Mouse (Mus musculus): Measurements from ENCODE around the gene Pdcd2.
"Not testable (repeated sequence)": the region's sequence is repeated elsewhere in the genome, so short reads cannot be mapped to it uniquely, and the experiment has no call there.

Gene Pdcd2

GRCm38 (mm10) chr17:15526986-15527810 is at the start of gene Pdcd2:
Gene Pdcd2, minus strand, starts transcription at chr17:15527301.
- in situ Hi-C loops (cut with MseI, MboI): no loop called here

- in situ Hi-C loops (cut with MseI, MboI): no loop called here
Observed at GRCm38 (mm10) chr17:15575056-15575455, 48.0 kb upstream of the Pdcd2 start.

DNA sequence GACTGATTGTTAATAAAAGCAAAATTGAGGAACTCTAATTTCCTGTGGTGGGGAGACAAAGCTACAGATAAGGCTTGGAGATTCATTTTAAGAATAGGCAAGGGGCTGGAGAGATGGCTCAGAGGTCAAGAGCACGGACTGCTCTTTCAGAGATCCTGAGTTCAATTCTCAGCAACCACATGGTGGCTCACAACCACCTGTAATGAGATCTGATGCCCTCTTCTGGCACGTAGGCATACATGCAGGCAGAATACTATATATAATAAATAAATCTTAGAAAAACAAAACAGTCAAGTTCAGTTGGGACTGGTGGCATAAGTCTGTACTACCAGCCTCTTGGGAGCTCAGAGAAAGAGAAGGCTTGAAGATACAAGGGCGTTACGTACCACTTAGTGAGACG is 39.8 kb upstream of the Pdcd2 start:
- in situ Hi-C loops (cut with MseI, MboI): no loop called here

DNA sequence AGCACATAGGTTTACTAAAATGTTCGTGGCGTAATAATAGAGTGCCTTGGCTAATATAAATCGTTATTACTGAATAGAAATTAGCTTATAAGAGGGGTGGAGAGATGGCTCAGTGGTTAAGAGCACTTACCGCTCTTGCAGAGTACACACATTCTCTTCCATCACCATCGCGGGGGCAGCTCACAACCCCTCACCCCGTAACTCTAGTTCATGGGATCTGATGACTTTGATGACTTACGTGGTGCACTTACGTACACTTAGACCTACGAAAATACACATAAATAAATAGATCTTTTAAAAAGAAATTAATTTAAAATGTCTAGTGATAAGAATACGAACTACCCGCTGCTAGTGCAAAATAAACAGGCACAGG is 37.8 kb upstream of the Pdcd2 start:
- in situ Hi-C loops (cut with MseI, MboI): no loop called here

DNA sequence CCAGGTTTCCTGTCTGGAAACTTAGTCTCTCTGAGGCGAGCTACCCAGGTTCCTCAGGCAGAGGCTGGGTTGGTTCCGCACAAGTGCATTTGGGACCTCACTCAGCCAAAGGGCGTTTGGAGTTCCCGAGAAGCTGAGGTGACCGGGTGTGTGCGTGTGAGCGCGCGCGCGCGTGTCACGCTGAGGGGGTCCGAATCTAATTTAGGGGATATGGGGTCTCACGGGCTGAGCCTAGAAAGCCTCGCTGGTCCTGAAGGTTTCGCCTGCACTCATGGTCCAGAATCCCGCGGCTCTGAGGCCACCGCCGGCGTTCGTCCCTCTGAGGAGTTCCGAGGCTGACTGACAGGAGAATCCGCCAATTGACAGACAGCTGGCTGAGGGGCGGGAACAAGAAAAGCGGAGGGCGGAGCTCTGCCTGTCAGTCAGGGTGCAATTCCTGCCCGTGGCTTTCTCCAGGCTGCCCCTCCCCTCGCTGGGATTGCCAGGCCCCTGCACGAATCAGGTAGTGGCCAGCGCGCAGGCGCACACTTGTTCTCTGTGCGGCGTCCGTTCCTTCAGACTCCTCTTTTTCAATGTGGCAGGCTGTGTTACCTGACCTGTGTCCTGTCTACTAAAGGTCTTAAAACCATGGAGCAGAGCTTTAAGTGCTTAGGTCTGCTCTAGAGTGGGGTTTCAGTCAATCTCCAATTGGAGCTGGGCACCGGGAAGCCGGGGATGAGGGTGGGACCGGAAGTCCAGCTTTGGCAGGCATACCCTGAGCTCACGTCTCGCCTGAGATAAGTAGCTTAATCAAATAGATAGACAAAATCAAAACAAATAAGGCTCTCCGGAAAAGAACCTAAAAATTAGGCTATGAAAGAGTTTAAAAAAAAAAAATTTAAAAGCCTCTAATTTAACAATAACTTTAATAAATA is 37.2 kb upstream of the Pdcd2 start, which contains the start of gene Prdm9:
Gene Prdm9 (minus strand): TSS at position 341 of the 914 bp plus-strand sequence.
- in situ Hi-C loops (cut with MseI, MboI): no loop called here

GRCm38 (mm10) chr17:15559946-15560345 is 32.8 kb upstream of the Pdcd2 start:
- in situ Hi-C loops (cut with MseI, MboI): no loop called here

DNA sequence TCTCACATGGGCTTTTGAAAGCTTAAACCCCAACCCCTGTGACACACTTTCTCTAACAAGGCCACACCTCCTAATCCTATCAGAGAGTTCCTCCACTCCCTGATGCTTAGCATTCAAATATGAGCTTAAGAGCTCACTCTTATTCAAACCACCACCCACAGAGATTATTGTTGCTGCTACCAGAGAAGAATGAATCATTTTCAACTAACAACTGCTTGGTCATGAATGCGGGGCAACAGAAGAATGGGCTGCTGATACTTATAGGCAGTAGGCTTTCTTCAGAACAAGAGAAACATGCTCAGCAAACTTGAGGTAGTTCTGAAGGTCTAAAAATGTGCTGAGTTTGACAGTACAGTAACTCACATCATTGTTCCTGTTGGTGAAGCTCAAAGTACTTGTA is 22.6 kb upstream of the Pdcd2 start:
- in situ Hi-C loops (cut with MseI, MboI): no loop called here

DNA sequence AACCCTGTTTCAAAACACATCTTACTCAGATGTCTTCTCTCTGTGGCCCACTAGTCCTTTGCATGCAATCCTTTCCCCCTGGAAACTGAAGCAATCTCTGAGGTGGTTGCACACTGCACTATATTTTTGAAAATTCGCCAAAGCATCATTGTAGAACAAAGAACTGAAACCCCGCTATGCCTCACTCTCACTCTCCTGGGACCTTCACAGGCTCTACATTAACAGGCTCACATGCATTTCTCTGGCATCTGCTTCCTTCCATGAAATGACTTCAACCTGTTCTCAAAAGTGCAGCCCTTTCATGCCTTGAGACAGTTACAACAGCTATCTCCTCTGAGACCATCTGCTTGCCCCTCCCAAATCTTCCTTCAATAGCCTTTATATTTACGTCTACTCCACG is 19.3 kb upstream of the Pdcd2 start:
- in situ Hi-C loops (cut with MseI, MboI): no loop called here

DNA sequence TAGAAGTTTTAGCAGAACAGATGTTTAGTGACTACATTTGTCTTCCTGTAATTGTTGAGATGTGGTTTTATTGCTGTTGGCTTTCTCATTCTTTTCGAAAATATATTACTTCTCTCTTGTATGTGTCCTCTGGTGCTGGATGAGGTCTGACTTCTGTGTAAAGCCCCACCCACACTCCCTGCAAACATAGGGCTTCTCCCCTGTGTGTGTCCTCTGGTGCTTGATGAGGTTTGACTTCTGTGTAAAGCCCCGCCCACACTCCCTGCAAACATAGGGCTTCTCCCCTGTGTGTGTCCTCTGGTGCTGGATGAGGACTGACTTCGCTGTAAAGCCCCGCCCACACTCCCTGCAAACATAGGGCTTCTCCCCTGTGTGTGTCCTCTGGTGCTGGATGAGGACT is 16.8 kb upstream of the Pdcd2 start:
- in situ Hi-C loops (cut with MseI, MboI): not testable (repeated sequence)

- in situ Hi-C loops (cut with MseI, MboI): no loop called here
Observed at GRCm38 (mm10) chr17:15540309-15540708, 13.2 kb upstream of the Pdcd2 start.

GRCm38 (mm10) chr17:15536457-15536904 is 9.4 kb upstream of the Pdcd2 start:
- in situ Hi-C loops (cut with MseI, MboI): no loop called here

GRCm38 (mm10) chr17:15535943-15536342 is 8.8 kb upstream of the Pdcd2 start:
- in situ Hi-C loops (cut with MseI, MboI): no loop called here

DNA sequence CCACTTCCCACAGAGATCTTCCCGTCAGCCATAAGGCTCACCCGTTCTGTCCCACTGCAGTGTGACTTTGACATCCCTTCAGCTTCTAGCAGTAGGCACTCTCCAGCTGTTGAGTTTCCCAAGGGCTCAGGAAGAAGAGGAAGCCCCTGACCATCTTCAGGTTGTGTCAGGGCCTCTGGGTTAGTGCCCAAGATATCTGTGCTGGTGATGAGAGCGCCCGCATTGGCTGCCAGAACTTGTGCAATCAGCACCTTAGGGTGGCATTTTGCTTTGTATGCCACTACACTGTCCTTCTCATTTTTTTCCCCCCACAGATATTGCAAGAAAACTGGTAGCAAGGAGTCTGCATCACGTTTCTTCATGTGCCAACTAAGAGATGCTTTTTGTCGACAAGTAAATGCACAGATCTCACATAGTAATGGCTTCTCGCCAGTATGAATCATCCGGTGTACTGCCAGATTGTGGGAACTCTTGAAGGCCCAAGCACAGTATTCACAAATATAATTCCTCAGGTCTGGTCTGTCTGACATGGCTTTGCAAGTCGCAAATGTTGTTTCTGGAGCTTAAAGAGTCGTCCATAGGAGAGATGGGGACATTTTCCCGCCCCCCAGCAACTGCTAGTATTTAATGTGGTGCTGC is 8.2 kb upstream of the Pdcd2 start:
- in situ Hi-C loops (cut with MseI, MboI): no loop called here

DNA sequence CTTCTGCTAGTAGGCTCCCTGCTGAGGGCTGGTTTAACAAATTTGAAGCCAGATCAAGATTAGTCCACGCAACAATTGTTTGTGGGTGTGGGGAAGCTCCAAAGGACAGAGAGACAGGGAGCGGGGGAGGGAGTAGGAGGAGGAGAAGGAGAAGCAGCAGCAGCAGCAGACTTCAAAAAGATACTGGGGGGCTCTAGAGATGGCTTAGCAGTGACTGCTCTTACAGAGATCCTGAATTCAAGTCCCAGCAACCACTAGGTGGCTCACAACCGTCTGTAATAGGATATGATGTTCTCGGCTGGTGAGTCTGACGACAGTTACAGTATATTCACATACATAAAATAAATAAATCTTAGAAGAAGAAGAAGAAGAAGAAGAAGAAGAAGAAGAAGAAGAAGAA is 3.0 kb upstream of the Pdcd2 start:
- in situ Hi-C loops (cut with MseI, MboI): no loop called here

- in situ Hi-C loops (cut with MseI, MboI): no loop called here
Observed at GRCm38 (mm10) chr17:15528887-15529286, 1.8 kb upstream of the Pdcd2 start.

DNA sequence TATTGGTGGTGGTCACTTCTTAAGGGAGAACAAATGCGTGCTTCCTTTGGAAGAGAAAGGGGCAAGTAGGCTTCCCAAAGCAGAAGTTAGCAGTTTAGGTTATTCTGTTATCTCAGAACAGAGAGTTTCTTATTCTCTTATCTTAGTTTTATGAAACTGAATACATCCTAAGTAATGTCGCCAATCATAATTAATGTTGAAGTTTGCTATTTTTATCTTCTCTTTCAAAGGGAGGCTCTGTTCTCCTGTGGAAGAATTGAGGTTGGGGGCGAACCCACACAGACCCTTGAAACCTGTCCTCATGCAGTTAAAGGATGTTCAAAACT is 673 bp upstream of the Pdcd2 start:
- in situ Hi-C loops (cut with MseI, MboI): no loop called here

GRCm38 (mm10) chr17:15526304-15526703 is 797 bp downstream of the Pdcd2 start:
- in situ Hi-C loops (cut with MseI, MboI): no loop called here

- in situ Hi-C loops (cut with MseI, MboI): no loop called here
Observed at GRCm38 (mm10) chr17:15518766-15519165, 8.3 kb downstream of the Pdcd2 start.

- in situ Hi-C loops (cut with MseI, MboI): no loop called here
Observed at GRCm38 (mm10) chr17:15518186-15518585, 8.9 kb downstream of the Pdcd2 start.

DNA sequence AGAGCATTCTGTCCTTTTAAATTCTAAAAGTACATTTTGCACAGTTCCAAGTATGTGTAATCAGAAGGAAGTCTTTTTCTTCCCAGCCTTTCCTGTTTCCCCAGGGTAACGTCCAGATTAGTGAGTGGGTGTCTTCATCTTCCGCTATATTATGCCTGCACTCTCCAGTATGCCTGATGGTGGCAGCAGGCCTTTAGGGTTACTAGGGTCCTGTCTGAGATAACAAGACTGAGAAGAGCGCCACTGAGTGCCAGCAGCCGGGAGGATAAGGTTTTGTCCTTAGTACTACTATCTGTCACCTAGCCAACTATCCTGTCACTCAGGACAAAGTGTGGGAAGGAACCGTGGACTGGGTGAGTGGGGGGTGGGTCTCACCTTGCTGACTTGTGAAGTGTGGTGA is 9.3 kb downstream of the Pdcd2 start:
- in situ Hi-C loops (cut with MseI, MboI): no loop called here

DNA sequence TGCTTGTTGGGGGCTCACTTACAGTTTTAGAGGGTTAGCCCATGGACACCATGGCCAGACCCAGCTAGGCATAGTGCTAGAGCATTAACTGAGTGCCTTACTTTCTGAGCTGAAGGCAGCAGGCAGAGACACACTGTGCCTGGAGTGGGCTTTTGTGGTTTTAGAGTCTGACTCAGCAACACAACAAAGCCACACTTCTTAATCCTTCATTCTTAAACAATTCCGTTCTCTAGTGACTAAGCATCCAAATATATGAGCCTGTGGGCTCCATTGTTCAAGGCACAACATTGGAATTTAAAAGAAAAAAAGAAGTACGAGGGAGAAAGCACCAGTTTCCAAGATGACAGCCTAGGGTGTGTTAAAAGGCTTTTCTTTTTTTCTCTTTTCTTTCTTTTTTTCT is 16.4 kb downstream of the Pdcd2 start:
- in situ Hi-C loops (cut with MseI, MboI): no loop called here

DNA sequence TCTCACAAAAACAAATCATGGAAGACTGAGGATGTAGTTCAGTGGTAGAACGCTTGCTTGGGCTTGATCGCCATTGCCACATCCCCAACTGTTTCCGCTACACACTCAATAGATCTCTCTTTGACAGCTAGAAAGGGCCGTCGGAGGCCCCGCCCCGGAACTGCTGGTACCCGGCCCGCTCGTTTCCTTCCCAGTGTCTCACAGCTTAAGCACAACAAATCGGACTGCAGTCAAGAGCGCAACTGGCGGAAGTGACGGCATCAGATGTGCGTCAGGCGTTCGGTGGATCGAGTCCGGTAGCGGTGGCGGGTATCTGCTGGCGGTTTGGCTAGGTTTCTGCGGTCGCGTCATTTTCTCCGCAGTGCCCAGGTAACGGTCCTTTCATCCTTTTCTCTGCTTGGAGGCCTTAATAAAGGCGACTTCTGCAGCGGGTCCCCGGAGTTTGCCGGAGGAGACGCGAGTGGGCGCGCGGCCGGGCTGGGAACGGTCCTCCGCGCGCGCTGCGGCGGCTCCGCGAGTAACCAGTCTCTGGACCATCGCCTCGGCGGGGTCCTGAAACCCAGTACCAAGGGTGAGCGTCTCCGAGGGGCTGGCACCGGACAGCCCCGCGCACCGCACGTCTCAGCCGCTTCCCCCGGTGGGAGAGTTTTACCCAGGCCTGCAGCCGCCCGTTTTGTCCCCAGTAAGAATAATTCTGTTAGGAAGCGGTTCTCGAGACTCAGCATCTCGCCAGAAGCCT is 27.3 kb downstream of the Pdcd2 start, which contains the start of the genes Psmb1 and Tbp:
Gene Psmb1 (minus strand): TSS at position 96 of the 739 bp plus-strand sequence.
Gene Tbp (plus strand): TSS at position 233 of the 739 bp plus-strand sequence.
- in situ Hi-C loops (cut with MseI, MboI): no loop called here
